Mouse (Mus musculus): ENCODE data around the gene Lrrc29. TPM values are rescaled to one million over a fixed set of nuclear protein-coding genes. Genes with fewer than 3 reads are reported as not detected.

Gene Lrrc29
- polyA plus RNA-seq, 1 experiment from 2014 or later: 0.86 TPM

DNA sequence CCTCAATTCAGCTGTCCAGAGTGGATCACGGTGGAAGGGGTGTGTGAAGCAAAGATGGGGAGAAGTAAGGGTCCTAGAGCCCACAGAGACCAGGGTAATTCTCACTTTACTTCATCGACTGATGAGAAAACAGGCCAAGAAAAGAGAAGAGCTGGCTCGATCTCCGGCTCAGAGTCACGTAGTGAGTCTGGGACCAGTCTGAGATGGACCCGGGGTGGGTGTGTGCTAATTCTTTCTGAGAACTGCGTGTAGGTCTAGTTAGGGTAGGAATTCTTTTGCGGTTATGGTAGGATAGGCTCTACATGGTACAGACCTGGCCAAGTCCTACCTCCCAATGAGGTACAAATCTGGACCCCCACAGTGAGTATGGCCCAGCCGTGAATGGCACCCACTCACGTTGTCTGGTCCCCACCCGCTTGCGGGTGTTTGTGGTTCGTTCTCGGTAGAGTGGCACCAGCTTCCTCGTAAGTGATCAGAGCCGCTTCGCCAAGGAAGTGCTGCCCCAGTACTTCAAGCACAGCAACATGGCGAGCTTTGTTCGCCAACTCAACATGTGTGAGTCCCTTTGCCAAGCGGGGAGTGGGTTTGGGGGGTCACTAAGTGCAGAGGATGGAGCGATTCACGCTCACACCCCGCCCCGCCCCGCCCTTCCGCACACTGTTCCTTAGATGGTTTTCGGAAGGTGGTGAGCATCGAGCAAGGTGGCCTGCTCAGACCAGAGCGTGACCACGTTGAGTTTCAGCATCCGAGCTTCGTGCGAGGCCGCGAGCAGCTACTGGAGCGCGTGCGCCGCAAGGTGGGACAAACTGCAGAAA lies 55.8 kb downstream of the Lrrc29 start:
- DNase-seq (peak; percentile 30), ATAC-seq (ENCODE audit: low FRiP score, low TSS enrichment) (no peak)
- H3K27ac ChIP-seq (replicated peaks; ENCODE audit: low read depth, low read length): no peak overlapping the region
- peaks cover 99% of the 10 kb centered on the region for H3K27me3 ChIP-seq (ENCODE audit: control insufficient read depth, insufficient read depth, low read length)
- peak overlapping the region; percentile 44; the same call in 1 of the 2 replicates for H3K4me3 ChIP-seq (replicated peaks; ENCODE audit: low read depth, low read length)
- peaks cover 15% of the 10 kb centered on the region for H3K4me1 ChIP-seq (ENCODE audit: control insufficient read depth, insufficient read depth, low read length)
- no peaks in the 10 kb centered on the region for H3K9me3 ChIP-seq (ENCODE audit: control insufficient read depth, low read length)
- H3K4me2 ChIP-seq (ENCODE audit: low read length): peak overlapping the region; percentile 78
- no peaks in the 10 kb centered on the region for H3K36me3 ChIP-seq (ENCODE audit: control insufficient read depth, insufficient read depth, low read length)
- 2% methylated on average over 39 of the region's 39 CpGs for WGBS
- no peak overlapping the region for H3K9ac ChIP-seq (replicated peaks; ENCODE audit: low read length)

DNA sequence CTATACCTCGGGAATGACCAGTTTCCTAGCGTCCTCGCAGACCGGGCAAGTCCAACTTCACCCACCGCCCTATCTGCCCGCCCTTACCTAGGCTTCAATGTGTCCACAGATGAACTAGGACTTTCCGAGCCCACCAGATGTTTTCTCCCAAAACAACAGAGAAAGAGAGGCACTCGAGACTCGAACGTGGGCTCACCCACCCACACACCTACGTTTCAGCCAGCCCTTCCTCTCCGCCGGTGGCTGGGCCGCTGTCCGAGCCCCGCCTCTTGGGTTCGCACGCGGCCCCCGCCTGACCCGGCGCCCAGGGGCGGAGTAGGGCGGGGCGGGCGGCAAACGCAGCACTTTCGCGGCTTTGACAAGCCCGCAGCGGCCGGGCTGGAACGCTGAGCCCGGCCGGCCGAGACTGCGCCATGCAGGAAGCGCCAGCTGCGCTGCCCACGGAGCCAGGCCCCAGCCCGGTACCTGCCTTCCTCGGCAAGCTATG lies 56.6 kb downstream of the Lrrc29 start, which contains the start of gene Hsf4:
Gene Hsf4, plus strand, starts transcription at position 341 of the 487 bp plus-strand sequence.
- peak within 1 kb of the TSS; percentile 78 for H3K4me2 ChIP-seq (ENCODE audit: low read length)
- WGBS: under 1% methylated on average over 42 of the region's 42 CpGs
- no peaks in the 10 kb centered on the region for H3K36me3 ChIP-seq (ENCODE audit: control insufficient read depth, insufficient read depth, low read length)
- H3K27me3 ChIP-seq (ENCODE audit: control insufficient read depth, insufficient read depth, low read length): peaks cover 99% of the 10 kb centered on the region
- ATAC-seq (ENCODE audit: low FRiP score, low TSS enrichment) (no peak), DNase-seq (peak; percentile 31)
- H3K4me1 ChIP-seq (ENCODE audit: control insufficient read depth, insufficient read depth, low read length): peaks cover 14% of the 10 kb centered on the region
- peak within 1 kb of the TSS; percentile 49; the same call in 1 of the 2 replicates for H3K27ac ChIP-seq (replicated peaks; ENCODE audit: low read depth, low read length)
- H3K9me3 ChIP-seq (ENCODE audit: control insufficient read depth, low read length): no peaks in the 10 kb centered on the region
- peak within 1 kb of the TSS; percentile 55 for H3K9ac ChIP-seq (replicated peaks; ENCODE audit: low read length)
- H3K4me3 ChIP-seq (replicated peaks; ENCODE audit: low read depth, low read length): peak within 1 kb of the TSS; percentile 44

DNA sequence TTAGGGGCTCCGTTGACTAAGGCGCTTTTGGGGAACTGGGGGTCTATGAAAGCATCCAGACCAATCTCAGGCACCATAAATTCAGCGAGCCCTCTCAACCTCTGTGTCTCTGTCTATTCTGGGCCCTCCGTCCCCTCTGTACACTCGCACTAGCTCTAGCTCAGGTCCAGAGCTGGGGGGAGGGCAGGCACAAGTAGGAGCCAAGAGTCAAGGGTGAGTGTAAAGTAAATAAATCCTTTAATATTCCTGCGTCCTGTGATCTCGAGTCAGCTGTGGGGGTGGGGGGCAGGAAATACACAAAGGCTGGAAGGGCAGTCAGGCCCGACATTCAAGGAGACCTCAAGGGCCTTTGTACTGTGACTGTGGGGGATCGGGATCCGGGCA lies 57.0 kb downstream of the Lrrc29 start:
- no peaks in the 10 kb centered on the region for H3K9me3 ChIP-seq (ENCODE audit: control insufficient read depth, low read length)
- ATAC-seq (ENCODE audit: low FRiP score, low TSS enrichment): peak; percentile 10; the same call in 1 of the 2 replicates
- DNase-seq: no peak
- no peaks in the 10 kb centered on the region for H3K36me3 ChIP-seq (ENCODE audit: control insufficient read depth, insufficient read depth, low read length)
- 0 out of 2 replicates have a peak overlapping the region, but pooled peaks have one; percentile 49 for H3K27ac ChIP-seq (replicated peaks; ENCODE audit: low read depth, low read length)
- H3K9ac ChIP-seq (replicated peaks; ENCODE audit: low read length): peak overlapping the region; percentile 55
- H3K4me3 ChIP-seq (replicated peaks; ENCODE audit: low read depth, low read length): peak overlapping the region; percentile 44
- H3K4me2 ChIP-seq (ENCODE audit: low read length): peak overlapping the region; percentile 78
- H3K4me1 ChIP-seq (ENCODE audit: control insufficient read depth, insufficient read depth, low read length): peaks cover 14% of the 10 kb centered on the region
- WGBS: under 1% methylated on average over 10 of the region's 10 CpGs
- H3K27me3 ChIP-seq (ENCODE audit: control insufficient read depth, insufficient read depth, low read length): peaks cover 99% of the 10 kb centered on the region

DNA sequence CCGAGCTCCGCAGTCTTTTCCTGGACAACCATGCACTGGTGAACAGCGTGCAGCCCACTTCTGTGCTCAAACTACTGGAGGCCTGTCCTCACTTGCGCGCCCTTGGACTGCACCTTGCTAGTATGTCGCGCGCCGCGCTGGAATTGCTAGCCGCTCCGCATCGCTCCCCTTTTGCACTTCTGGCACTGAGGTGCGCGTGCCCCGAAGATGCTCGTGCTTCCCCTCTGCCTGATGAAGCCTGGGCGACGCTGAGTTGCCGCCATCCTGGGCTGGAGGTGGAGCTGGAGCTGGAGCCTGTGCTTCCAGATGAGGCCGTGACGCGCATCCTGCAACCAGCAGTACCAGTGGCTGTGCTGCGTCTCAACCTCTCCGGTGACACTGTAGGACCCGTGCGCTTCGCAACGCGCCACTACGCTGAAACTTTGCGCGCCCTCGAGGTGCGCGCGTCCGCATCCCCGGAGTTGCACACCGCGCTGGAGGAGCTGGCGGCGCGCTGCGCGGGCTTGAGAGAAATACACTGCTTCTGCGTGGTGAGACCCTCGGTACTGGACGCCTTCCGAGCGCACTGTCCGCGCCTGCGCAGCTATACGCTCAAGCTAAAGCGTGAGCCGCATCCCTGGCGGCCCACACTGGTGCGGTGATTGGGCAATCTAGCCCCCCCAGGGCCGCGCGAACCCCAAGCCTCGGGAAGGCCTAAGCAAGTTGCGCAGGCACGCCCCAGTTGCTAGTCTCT lies 57.6 kb downstream of the Lrrc29 start:
- Histone ChIP-seq H3K9ac (replicated peaks; ENCODE audit: low read length) (peak overlapping the region; percentile 55), H3K9me3 (ENCODE audit: control insufficient read depth, low read length) (no peaks in the 10 kb centered on the region), H3K36me3 (ENCODE audit: control insufficient read depth, insufficient read depth, low read length) (no peaks in the 10 kb centered on the region), H3K27me3 (ENCODE audit: control insufficient read depth, insufficient read depth, low read length) (peaks cover 99% of the 10 kb centered on the region), H3K4me3 (replicated peaks; ENCODE audit: low read depth, low read length) (peak overlapping the region; percentile 44), H3K4me1 (ENCODE audit: control insufficient read depth, insufficient read depth, low read length) (peaks cover 14% of the 10 kb centered on the region), H3K4me2 (ENCODE audit: low read length) (peak overlapping the region; percentile 78), H3K27ac (replicated peaks; ENCODE audit: low read depth, low read length) (peak overlapping the region; percentile 49; the same call in 1 of the 2 replicates)
- WGBS: under 1% methylated on average over 65 of the region's 65 CpGs
- DNase-seq (peak; percentile 97), ATAC-seq (ENCODE audit: low FRiP score, low TSS enrichment) (peak; percentile 84)

DNA sequence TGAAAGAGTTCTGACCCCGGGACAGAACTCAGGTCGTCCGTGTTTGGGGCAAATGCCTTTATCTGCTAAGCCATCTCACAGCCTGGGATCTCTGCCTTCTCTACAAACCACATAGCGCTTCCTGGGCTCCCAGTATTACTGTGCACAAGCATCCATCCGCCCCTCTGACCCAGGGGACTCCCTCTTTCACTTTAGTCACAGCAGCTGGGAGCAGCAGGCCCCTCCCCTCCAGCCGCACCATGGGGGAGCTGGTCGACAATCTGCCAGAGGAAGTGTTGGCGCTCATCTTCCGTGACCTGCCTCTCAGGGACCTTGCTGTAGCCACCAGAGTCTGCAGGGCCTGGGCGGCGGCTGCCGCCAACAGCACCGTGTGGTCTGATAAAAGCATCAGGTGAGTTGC lies 59.3 kb downstream of the Lrrc29 start:
- Histone ChIP-seq H3K27me3 (ENCODE audit: control insufficient read depth, insufficient read depth, low read length) (peaks cover 97% of the 10 kb centered on the region), H3K27ac (replicated peaks; ENCODE audit: low read depth, low read length) (no peak overlapping the region), H3K9me3 (ENCODE audit: control insufficient read depth, low read length) (no peaks in the 10 kb centered on the region), H3K9ac (replicated peaks; ENCODE audit: low read length) (no peak overlapping the region), H3K36me3 (ENCODE audit: control insufficient read depth, insufficient read depth, low read length) (no peaks in the 10 kb centered on the region), H3K4me2 (ENCODE audit: low read length) (no peak overlapping the region), H3K4me3 (replicated peaks; ENCODE audit: low read depth, low read length) (no peak overlapping the region), H3K4me1 (ENCODE audit: control insufficient read depth, insufficient read depth, low read length) (peaks cover 14% of the 10 kb centered on the region)
- DNase-seq (no peak), ATAC-seq (ENCODE audit: low FRiP score, low TSS enrichment) (no peak)
- WGBS: 5% methylated on average over 13 of the region's 13 CpGs

DNA sequence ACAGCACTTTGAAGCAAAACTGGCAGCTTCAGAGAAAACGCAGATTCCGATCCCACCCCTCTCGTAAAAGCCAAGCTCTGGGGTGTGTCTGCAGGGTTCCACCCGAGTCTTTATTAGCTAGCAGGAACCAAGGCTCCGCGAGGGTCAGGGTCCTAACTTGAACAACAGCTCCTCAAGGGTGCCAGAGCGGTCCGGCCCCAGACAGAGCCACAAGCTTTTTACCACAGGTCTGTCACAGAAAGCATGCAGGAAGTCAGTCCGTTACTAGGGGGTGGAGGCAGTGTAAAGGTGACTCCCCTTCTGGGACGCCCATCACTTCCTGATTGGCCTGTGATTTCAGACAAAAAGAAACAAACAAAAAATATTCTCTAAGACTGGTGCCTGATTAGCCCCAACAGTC lies 61.0 kb downstream of the Lrrc29 start:
- Histone ChIP-seq H3K27ac (replicated peaks; ENCODE audit: low read depth, low read length) (no peak overlapping the region), H3K9me3 (ENCODE audit: control insufficient read depth, low read length) (no peaks in the 10 kb centered on the region), H3K4me1 (ENCODE audit: control insufficient read depth, insufficient read depth, low read length) (peaks cover 14% of the 10 kb centered on the region), H3K27me3 (ENCODE audit: control insufficient read depth, insufficient read depth, low read length) (peaks cover 97% of the 10 kb centered on the region), H3K36me3 (ENCODE audit: control insufficient read depth, insufficient read depth, low read length) (no peaks in the 10 kb centered on the region), H3K4me3 (replicated peaks; ENCODE audit: low read depth, low read length) (peak overlapping the region; percentile 52; the same call in 1 of the 2 replicates), H3K4me2 (ENCODE audit: low read length) (peak overlapping the region; percentile 84; the same call in 1 of the 2 replicates), H3K9ac (replicated peaks; ENCODE audit: low read length) (no peak overlapping the region)
- WGBS: 18% methylated on average over 10 of the region's 10 CpGs
- DNase-seq (no peak), ATAC-seq (ENCODE audit: low FRiP score, low TSS enrichment) (no peak)

DNA sequence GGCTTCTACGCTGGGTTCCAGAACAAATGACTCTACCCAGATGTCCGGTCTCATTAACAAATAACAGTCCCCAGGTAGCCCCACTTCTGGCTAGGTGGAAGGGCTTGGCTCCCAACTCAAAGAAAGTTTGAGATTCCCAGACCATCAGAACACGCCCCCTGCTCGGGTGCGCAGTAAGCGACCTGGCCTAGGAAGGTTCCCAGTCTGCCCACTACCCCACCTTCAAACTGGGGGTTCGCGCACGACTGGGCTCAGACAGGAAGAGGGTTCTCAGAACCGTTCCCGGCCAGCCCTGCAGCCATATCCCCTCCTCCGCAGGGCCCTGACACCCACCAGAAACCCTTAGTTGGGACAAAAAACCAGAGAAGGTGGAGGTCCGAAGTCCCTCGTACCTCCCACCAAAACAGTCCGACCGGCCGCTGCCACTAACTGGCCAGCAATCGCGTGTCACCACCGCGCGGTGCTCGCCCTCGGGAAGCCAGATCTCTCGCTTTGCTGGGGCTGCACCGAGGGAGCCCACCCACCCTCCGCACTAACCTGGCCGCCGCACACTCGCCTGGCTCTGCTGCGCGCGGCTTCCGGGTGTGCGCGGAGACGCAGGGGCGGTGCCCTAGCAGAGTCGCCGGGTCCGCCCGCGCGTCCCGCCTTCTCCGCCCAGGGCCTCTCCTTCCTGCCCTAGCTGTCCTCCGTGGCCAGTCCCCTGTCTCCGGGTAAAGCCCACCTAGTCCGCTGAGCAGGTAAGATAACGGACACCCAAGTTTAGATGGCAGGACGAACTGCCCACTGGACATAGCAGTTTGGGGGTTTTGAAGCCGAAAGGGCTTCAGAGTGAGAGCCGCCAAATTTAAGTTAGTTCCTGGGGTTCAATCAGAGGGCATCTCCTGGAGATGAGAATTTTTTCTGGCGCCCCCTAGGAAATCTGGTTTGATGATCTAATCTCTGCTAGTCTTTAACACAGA lies 61.8 kb downstream of the Lrrc29 start, which contains the start of the genes Tradd and Fbxl8:
Gene Tradd, minus strand, starts transcription at position 586 of the 959 bp plus-strand sequence.
Gene Fbxl8, plus strand, starts transcription at position 625 of the 959 bp plus-strand sequence.
- peaks cover 11% of the 10 kb centered on the region for H3K4me1 ChIP-seq (ENCODE audit: control insufficient read depth, insufficient read depth, low read length)
- peak within 1 kb of the TSS; percentile 84 for H3K4me2 ChIP-seq (ENCODE audit: low read length)
- peaks cover 95% of the 10 kb centered on the region for H3K27me3 ChIP-seq (ENCODE audit: control insufficient read depth, insufficient read depth, low read length)
- no peak for ATAC-seq (ENCODE audit: low FRiP score, low TSS enrichment)
- DNase-seq: peak; percentile 72
- H3K36me3 ChIP-seq (ENCODE audit: control insufficient read depth, insufficient read depth, low read length): no peaks in the 10 kb centered on the region
- H3K27ac ChIP-seq (replicated peaks; ENCODE audit: low read depth, low read length): no peak within 1 kb of the TSS
- H3K9me3 ChIP-seq (ENCODE audit: control insufficient read depth, low read length): no peaks in the 10 kb centered on the region
- 2% methylated on average over 54 of the region's 54 CpGs for WGBS
- peak within 1 kb of the TSS; percentile 55 for H3K9ac ChIP-seq (replicated peaks; ENCODE audit: low read length)
- H3K4me3 ChIP-seq (replicated peaks; ENCODE audit: low read depth, low read length): peak within 1 kb of the TSS; percentile 52
